In genomic region chr6:93895721-93896120, GRCm38 (mm10) we compare ENCODE assay signal across 24 mouse cellular contexts.
DNase-seq lines count a peak whose midpoint lies in the region; TF ChIP-seq lines count a peak whose summit lies in the region.
"Had no signal": no experiment of that assay in that cellular context is flagged by ENCODE, and none has a peak within 500 bp of the region (broad histone marks: within the 10 kb centered on the region; RNA-seq: fewer than 3 reads in every experiment).

No protein-coding gene starts in this region.

- no peak for TF ChIP-seq CTCF in lung, adult 2 months (IDR thresholded peaks at IDR 0.05; ENCODE audit: insufficient read depth, low read length)

- no peak overlapping the region for H3K4me3 ChIP-seq in lung, adult 2 months (replicated peaks; ENCODE audit: extremely low read depth, low read depth, low read length)
- H3K4me3 ChIP-seq: embryonic facial prominence, embryonic 10.5 days; embryonic facial prominence, embryonic 13.5 days; erythroblast, embryonic 14.5 days; forebrain, embryonic 12.5 days; forebrain, embryonic 15.5 days; heart, adult 2 months; heart, embryonic 10.5 days; heart, embryonic 13.5 days; hindbrain, embryonic 12.5 days; hindbrain, embryonic 15.5 days had no signal

- TF ChIP-seq POLR2A in lung, adult 2 months (IDR thresholded peaks at IDR 0.05; ENCODE audit: borderline replicate concordance, extremely low read depth, low read depth, low read length) = no peak

- DNase-seq in adrenal gland, adult (ENCODE audit: inconsistent age in 2 of 2, low spot score in 1 of 2) = peak; percentile 36 to 70
- no peak for DNase-seq in adrenal gland, postnatal 14 days
- DNase-seq in heart, adult 11 months = peak; percentile 35
- DNase-seq in heart, postnatal 36 days = no peak
- peak; percentile 10 for DNase-seq in lung, adult 2 months
- DNase-seq in lung, postnatal 10 days = no peak
- no peak for DNase-seq in urinary bladder, adult 2 months (ENCODE audit: low spot score)
- DNase-seq: cerebellum, adult 11-12 months; cerebellum, adult 8-10 months; cerebellum, postnatal 10 days; cerebellum, postnatal 36 days; embryo, embryonic 11 days; gastrocnemius, postnatal 25 days; heart, adult 2 months; heart, postnatal 14 days had no signal

- 61% methylated on average over 2 of the region's 2 CpGs for WGBS in lung, adult 2 months

- intact Hi-C loops in heart, postnatal 36 days (cut with DNase I) = no loop called here

- H3K4me1 ChIP-seq in lung, adult 2 months (ENCODE audit: control insufficient read depth, insufficient read depth, low read length) = no peaks in the 10 kb centered on the region
- H3K4me1 ChIP-seq: heart, embryonic 10.5 days had no signal

Comparison
In these comparisons a context has a peak if more than half of its experiments do, and no peak if none do; other contexts are left out.
1. DNase-seq: peak in adrenal gland, adult (2 of 2), heart, adult 11 months (single experiment) and lung, adult 2 months (single experiment); none in adrenal gland, postnatal 14 days (single experiment), heart, postnatal 36 days (0 of 2), lung, postnatal 10 days (single experiment) and urinary bladder, adult 2 months (single experiment).